Mouse (Mus musculus): ENCODE measurements around the gene Snrnp27.
A peak's percentile ranks its signal among the peaks of the same experiment; 100 is the strongest.

Snrnp27 gene

DNA sequence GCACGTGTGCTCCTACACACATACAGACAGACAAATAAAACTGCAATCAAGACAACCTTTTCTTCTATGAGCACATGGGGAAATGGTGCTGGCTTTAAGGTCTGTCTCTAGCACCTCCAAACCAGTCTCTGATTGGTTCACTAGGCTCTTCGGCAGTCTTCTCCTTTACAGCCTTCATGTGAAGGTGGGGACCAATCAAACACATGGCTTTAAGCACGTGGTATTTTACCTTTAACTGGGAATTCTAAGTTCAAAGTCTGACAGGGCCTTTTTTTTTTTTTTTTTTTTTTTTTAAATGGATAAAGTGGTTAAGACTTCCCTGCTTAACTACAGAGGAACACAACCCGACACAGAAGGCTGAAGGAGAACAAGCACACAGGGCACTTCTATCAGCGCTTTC, 19.2 kb downstream of the Snrnp27 start:
- DNase-seq (ENCODE audit: low spot score): no peak

DNA sequence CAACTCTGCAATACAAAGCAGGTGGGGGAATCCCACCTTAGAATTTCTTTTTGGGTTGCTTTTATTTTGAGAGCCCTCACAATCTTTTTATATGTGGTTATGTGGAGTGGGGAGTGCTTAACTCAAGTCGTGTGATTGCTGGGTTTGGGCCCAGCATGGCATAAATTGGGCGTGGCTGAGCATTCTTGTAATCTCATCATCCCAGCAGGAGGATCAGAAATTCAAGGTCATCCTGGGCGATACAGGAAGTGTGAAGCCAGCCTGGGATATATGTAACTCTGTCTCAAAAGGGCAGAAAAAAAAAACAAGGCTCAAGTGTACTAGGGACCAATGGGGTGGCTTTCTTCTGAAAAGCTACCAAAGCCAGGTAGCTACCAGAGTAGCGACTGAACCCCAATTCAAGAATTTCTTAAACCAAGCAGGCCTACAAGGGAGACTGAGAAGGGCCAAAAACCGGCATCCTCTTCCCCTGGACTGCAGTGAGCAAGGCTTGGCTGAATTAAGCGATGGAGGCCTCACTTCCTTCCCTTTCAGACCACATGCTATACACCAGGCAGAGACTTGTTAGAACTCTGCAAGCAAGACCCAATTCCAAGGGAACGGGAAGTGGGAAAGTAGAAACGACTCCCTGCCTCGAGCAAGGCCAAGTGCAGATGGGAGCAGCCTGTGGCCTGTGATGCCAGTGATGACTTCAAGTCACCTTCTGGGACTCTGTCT, 24.0 kb downstream of the Snrnp27 start:
- no peak for DNase-seq (ENCODE audit: low spot score)

DNA sequence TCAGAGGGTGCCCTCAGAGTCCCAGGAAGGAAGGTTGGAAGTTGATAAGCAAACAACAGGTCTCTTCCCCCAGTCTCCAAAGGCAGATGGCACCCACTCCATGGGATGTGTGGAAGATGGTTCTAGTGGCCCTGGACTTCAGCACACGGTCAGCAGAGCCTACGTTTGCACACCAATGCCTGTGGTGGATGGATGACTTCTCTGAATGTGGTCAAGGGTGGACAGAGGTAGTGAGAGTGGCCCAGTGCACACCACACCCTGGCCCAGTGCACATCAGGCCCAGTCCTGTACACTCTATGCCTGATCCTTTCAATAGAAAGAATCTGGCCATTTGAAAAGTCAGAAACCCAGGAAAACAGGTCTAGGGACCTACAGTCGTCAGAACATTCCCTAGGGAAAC, 25.8 kb downstream of the Snrnp27 start:
- no peak for DNase-seq (ENCODE audit: low spot score)

DNA sequence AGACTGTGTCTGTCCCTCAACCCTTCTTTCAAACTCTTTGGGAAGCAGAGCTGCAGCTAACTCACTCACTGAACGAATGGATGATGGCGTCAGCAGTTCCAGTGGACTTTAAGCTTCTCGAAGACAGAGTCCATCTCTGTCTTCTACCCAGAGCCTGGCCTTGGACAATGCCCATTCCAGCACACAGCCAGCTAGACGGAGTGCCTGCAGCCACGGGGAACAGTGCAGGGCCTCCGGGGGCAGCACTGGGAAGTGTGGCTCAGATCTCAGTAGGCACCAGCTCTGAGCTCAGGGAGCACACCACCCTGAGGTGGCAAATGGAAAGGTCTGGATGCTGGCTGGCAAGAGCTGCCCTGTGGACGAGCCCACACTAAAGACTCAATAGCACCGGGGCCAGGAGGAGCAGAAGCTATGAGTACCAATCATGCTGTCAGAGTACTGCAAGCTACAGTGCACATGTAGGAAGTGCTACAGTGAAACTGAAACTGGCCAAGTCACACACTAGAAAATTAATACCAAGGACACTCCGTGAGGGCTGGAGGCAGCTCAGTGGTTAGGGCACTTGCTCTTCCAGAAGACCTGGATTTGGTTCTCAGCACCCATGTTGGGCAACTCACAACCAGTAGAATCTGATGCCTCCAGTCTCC, 29.9 kb downstream of the Snrnp27 start:
- no peak for DNase-seq (ENCODE audit: low spot score)

DNA sequence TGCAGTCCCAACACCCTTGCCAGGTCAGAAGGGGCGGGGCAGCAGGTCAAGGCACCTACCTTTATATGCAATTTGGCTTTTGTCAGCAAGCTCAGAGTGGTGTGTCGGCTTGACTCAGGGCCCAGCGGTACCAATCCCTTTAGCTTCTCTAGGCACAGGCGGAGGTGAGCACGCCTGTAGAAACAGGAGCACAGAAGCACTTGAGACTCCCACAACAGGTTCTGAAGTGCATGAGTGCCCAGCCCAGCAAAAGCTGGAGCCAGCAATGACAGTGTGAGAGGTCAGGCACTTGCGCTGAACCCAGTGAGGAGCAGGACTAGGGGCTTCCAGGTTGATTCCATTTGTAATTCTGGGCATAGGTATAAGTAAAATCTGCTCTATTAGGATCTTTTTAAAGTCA, 31.3 kb downstream of the Snrnp27 start:
- no peak for DNase-seq (ENCODE audit: low spot score)

DNA sequence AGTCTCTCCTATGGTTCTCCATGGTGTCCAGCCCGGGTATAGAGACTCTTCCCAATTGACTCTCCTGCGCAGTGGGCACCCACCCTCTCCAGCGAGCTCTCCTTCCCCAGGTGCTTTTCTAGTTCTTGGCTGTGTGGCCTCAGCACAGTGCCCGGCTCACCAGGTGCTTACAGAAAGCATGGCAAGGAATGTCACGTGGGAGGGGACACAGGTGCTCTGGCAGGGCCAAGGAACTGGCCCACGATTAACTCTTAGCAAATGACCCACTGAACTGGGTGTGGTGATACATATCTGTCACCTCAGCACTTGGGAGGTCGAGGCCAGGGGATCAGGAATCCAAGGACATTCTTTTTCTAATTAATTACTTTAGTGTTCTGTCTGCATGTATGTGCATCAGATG, 38.2 kb downstream of the Snrnp27 start:
- no peak for DNase-seq (ENCODE audit: low spot score)

DNA sequence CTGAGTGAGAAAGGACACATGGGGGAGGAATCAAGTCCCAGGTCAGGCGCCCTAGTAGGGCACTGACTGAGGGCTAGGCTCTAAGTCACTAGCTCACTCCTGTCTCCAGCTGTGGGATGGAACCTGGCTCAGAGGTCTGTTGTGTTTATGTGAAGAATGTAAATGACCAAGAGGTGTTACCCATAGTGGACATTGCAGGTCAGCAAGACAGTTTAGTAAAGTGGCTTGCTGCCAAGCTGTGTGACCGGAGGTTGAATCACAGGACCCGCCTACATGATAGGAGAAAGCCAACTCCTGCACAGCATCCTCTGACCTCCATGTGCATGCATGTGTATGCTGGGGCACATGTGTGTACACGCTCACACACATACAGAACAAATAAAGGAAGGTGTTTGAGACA, 38.8 kb downstream of the Snrnp27 start:
- DNase-seq (ENCODE audit: low spot score): no peak

DNA sequence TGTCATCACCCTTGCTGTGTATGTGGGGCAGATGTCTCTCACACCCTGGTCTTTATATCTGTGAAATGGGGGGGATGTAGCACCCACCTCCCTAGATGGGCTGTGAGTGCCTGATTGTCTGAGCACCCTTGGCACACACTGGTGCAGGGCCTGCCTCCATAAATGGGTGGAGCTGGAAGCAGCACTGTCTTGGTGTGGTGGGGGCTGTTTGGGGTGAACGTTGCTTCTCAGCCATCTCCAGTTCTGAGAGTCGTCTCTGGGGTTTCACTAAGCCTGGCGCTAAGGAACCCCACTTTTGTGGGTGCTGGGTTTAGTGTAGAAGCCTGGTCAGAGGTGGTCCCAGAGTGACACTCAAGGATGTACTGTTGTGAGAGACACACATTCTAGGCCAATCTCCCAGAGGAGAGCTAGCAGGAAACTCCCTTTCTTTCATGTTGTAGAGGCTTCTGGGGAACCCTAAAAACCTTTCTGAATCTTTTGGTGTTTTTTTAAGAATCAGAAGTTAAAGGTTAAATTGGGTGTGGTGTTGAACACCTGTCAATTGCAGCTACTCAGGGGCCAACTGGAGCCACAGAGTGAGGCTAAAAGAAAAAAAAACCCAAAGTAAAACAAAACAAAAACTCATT, 39.4 kb downstream of the Snrnp27 start:
- DNase-seq (ENCODE audit: low spot score): no peak

DNA sequence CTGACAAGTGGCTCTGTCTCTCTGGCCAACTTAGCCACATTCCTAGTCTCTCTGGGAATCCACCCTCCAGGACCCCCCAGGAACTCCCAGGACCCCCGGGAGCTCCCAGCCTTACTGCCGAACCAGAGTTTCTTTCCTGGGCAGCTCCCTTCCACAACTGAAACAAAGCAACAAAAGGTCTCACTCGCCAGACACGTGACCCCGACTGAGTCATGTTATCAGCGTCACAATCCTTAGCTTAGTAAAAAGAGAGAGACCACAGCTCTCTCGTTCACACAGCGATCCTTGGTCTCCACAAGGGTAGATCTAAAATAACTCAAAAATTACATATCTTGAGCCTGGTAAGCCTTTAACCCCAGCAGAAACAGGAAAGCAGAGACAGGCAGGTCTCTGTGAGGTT, 42.6 kb downstream of the Snrnp27 start:
- DNase-seq (ENCODE audit: low spot score): no peak

DNA sequence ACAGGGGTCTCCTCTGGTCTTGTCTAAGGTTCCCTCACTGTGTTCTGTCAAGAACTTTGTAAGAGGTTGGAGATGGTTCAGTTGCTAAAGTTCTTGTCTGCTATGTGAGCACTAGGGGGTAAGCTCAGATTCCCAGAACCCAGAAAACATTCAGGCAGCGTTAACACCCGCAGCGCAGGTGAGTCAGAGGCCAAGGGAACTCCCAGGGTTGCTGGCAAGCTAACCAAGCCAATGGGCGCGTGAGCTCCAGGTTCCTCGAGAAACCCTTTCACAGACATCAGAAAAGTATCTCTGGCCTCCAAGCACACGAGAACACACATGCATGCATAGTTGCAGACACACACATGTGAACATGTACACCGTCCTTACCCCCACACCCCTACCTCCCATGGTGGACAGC, 43.5 kb downstream of the Snrnp27 start:
- no peak for DNase-seq (ENCODE audit: low spot score)

DNA sequence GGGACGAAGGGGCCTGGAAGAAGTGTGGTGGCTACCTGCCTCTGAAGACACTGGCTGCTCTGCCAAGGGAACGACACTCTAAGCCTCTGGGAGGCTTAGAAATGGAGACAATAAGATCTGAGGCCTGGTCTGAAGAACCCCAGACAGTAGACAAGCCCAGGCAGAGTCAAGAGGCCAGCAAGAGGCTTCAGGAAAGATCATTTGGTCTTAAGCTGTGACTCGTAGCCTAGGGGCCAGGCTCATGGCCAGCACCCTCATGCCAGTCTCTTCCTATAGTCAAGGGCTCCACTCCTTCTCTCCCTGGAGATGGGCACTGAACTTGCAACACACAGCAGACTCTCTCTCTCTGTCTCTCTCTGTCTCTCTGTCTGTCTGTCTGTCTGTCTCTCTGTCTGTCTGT, 44.2 kb downstream of the Snrnp27 start:
- DNase-seq (ENCODE audit: low spot score): no peak

DNA sequence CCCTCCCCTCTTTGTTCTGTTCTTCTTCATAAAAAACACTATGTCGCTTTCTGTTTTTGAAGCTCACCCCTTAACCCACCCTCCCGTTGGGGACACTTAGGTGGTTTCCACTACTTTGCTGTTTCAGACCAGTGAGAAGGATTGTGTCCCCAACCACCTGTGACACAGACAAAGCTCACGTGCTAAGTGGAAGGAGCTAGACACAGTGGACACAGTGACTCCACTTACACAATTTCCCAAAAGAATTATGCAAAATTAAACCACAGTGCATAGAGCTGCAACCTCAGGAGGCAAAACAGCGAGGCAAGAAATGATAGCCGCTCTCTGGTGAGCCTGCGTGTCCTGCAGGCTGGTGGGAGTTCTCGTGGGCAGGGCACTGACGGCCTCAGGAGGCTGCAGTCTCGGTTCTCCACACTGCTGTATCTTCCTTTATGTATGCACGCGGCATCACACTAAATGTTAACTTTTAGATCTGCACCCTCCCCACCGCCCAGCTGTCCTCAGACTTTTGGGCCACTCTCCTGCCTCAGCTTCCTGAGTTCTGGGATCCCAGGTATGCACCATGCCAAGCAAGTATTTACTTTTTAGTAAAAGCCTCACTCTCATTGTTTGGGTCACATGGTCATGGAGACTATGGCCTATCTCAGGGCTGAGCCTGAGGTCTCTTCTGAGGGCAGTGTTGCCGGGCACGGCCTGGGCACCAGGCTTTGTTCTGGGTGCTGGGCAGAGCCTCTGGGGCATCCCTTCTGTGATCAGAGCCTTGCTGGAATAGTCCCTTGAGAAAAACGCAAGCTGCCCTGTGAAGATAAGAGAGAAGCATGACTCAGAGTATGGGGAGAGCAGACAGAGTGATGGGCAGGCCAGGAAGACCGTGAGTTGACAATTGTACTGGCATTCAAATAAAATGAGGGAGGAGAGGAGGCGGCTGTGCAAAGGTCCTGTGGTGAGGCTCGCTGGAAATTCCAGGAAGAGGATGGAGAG, 44.9 kb downstream of the Snrnp27 start:
- no peak for DNase-seq (ENCODE audit: low spot score)

DNA sequence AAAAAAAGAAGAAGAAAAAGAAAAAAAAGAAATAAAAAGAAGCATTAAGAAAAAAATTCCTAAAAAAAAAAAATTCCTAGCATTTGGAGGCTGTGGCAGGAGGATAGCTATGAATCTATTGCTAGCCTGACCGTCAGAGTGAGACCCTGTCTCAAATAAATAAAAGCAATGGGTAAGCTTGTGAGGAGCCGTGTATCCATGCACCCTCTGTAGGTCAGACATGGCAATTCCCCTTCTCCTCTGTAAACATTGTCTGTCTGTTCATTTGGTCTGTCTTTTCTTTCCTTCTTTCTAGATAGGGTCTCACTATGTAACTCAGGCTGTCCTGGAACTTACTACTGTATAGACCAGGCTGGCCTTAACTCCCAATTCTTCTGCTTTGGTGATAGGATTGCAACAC, 45.9 kb downstream of the Snrnp27 start:
- DNase-seq (ENCODE audit: low spot score): no peak

DNA sequence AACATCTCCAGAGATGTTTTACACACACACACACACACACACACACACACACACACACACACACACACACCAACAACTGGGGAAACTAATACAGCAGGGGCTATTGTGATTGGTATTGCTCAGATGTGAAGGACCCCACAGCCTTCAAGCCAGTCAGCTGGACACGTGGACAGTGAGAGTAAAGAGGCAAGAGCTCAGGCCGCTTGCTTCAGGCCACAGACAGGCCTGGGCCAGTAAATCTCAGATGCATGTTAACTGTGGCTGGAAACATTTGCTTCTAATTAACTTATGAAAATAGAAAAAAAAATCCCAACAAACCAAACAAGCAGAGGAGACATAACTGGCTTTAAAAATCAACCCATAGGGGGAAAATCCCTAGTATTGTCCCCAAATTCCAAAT, 46.5 kb downstream of the Snrnp27 start:
- DNase-seq (ENCODE audit: low spot score): no peak

DNA sequence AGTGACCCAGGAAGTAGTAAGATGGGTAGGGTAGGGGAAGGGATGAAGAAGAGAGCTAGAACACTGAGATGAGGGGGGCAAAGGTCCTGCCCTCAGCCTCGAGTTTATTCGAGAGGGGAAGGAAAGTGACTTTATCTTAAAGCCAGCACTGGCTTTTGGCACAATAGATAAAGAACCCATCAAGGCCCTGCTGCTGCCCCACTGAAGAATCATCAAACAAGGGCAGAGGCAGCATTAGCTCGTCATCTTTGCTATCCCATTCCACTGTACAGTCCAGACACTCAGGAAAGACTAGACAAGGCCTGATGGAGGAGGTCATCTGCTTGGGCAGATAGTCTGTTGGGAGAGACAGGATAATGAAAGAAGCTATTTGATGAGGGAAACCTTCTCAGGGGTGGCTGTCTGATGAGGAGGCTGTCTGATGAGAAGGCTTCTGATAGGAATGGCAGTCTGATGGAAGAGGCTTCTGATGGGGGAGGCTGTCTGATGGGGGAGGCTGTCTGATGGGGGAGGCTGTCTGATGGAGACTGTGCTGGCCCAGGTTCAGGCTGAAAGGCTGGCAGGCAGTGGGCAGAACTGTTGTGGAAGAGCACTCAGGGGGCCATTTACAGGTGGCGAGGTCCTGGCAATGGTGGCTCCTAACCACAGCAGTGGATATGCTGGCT, 47.0 kb downstream of the Snrnp27 start:
- DNase-seq (ENCODE audit: low spot score): no peak

DNA sequence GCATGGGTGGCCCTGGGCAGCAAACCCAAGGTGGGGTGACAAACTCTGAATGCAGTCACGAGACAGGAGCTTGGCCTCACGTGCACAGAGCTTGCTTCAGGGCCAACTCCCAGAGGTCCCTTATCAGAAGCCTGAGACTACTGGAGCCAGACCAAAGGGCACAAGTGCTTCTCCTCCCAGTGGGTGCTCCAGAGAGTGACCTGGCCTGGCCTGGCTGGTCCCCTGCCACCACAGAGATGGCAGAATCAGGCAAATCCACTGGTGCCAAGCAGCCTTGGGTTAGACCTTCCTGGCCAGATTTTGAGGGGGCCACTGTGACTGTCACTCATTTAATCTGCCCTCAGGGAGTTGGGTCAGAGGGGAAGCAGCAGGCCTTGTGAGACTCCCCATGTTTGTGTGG, 47.8 kb downstream of the Snrnp27 start:
- no peak for DNase-seq (ENCODE audit: low spot score)

DNA sequence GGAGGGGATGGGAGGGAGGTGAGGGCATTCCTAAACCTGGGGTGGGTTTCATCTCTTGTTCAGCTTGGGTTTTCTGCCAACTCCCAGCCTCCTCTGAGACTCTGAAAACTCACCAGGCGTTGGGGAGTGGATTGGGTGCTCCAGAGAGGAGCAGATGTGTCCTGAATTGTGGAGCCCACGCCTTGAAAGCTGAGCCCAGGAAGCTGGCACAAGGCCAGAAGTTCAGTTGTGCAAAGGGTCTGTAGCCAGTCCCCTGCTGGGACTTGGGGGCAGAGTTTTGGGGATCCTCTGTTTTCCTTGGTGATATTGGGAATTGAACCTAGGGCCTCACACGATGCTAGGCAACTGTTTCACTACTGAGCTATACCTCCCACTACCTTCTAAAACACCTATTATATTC, 54.2 kb downstream of the Snrnp27 start:
- DNase-seq (ENCODE audit: low spot score): no peak

DNA sequence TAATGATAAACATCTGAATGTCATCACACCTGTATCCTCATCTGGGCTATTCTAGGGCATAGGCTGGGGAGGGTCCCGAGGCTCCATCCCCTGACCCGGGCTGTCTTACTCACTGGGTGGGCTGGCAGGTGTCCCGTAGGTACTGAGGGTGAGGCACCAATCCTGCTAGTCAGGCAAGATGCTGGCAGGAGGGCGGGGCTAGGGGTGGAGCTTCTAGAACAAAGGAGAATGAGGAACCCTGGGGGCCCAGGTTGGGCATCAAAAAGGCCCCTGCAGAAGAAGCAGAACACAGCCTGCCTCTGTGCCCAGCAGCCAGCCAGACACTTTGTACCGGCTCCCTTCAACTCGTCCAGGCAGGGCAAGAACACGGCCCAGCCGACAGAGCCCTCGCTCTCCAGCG, 56.4 kb downstream of the Snrnp27 start, which contains the start of gene Asprv1:
Gene Asprv1 (plus strand): TSS at position 219 of the 400 bp plus-strand sequence.
- DNase-seq (ENCODE audit: low spot score): peak; percentile 53

Measured in testis, postnatal 10 days (tissue).